Comparison of ENCODE assay signal across 20 mouse cellular contexts in genomic region chr1:157065819-157066730, GRCm38 (mm10). TPM values are rescaled to one million over a fixed set of nuclear protein-coding genes. Genes with fewer than 3 reads are reported as not detected.
DNase-seq lines count a peak whose midpoint lies in the region; ATAC-seq and TF ChIP-seq lines count a peak whose summit lies in the region.
"Had no signal": no experiment of that assay in that cellular context is flagged by ENCODE, and none has a peak within 500 bp of the region (broad histone marks: within the 10 kb centered on the region; RNA-seq: fewer than 3 reads in every experiment).

No protein-coding gene starts in this region.

- H3K9ac ChIP-seq in hindbrain, embryonic 16.5 days (ENCODE audit: low read depth, low read length): no peak overlapping the region
- H3K9ac ChIP-seq in hindbrain, embryonic 13.5 days: no peak overlapping the region
- no peak overlapping the region for H3K9ac ChIP-seq in embryonic facial prominence, embryonic 14.5 days (ENCODE audit: low read depth, low read length)
- H3K9ac ChIP-seq in limb, embryonic 14.5 days (ENCODE audit: low read depth, low read length, severe bottlenecking): no peak overlapping the region
- H3K9ac ChIP-seq: embryonic facial prominence, embryonic 13.5 days; hindbrain, embryonic 15.5 days; kidney, embryonic 15.5 days; liver, embryonic 12.5 days; stomach, embryonic 15.5 days had no signal

- H3K36me3 ChIP-seq in hindbrain, embryonic 16.5 days (ENCODE audit: control insufficient read depth, insufficient read depth, low read length): no peaks in the 10 kb centered on the region
- H3K36me3 ChIP-seq in hindbrain, embryonic 13.5 days: no peaks in the 10 kb centered on the region
- no peaks in the 10 kb centered on the region for H3K36me3 ChIP-seq in embryonic facial prominence, embryonic 14.5 days (ENCODE audit: control insufficient read depth, insufficient read depth, low read length)
- H3K36me3 ChIP-seq in limb, embryonic 14.5 days (ENCODE audit: control insufficient read depth, insufficient read depth, low read length): no peaks in the 10 kb centered on the region
- H3K36me3 ChIP-seq: embryonic facial prominence, embryonic 13.5 days; hindbrain, embryonic 15.5 days; kidney, embryonic 15.5 days; liver, embryonic 12.5 days; stomach, embryonic 15.5 days had no signal

- DNase-seq in brain, embryonic 14.5 days (ENCODE audit: low read depth): peak; percentile 76
- DNase-seq in embryonic facial prominence, embryonic 14.5 days (ENCODE audit: low spot score): peak; percentile 68
- peak; percentile 28 for DNase-seq in limb, embryonic 14.5 days (ENCODE audit: low spot score)
- no peak for DNase-seq in gastrocnemius, postnatal 36 days
- DNase-seq in right cerebral cortex, postnatal 25 days: no peak
- DNase-seq: cerebellum, adult 11 months; cerebellum, postnatal 36 days; thymus, postnatal 25 days had no signal

- no peak overlapping the region for H3K4me2 ChIP-seq in hindbrain, embryonic 16.5 days (ENCODE audit: low read length)
- H3K4me2 ChIP-seq in hindbrain, embryonic 13.5 days: no peak overlapping the region
- H3K4me2 ChIP-seq in embryonic facial prominence, embryonic 14.5 days (ENCODE audit: low read depth, low read length): no peak overlapping the region
- no peak overlapping the region for H3K4me2 ChIP-seq in limb, embryonic 14.5 days (replicated peaks; ENCODE audit: low read depth, low read length, severe bottlenecking)
- H3K4me2 ChIP-seq: embryonic facial prominence, embryonic 13.5 days; hindbrain, embryonic 15.5 days; kidney, embryonic 15.5 days; liver, embryonic 12.5 days; stomach, embryonic 15.5 days had no signal

- H3K9me3 ChIP-seq in hindbrain, embryonic 16.5 days (ENCODE audit: control insufficient read depth, low read length): no peaks in the 10 kb centered on the region
- H3K9me3 ChIP-seq in hindbrain, embryonic 13.5 days: no peaks in the 10 kb centered on the region
- no peaks in the 10 kb centered on the region for H3K9me3 ChIP-seq in embryonic facial prominence, embryonic 14.5 days (ENCODE audit: control insufficient read depth, low read length)
- no peaks in the 10 kb centered on the region for H3K9me3 ChIP-seq in limb, embryonic 14.5 days (ENCODE audit: control insufficient read depth, low read length)
- H3K9me3 ChIP-seq: embryonic facial prominence, embryonic 13.5 days; hindbrain, embryonic 15.5 days; kidney, embryonic 15.5 days; liver, embryonic 12.5 days; megakaryocyte, embryonic 14.5 days; stomach, embryonic 15.5 days had no signal

- no peak for TF ChIP-seq POLR2A in brain, embryonic 14.5 days (IDR thresholded peaks at IDR 0.05; ENCODE audit: borderline replicate concordance, extremely low read depth, insufficient read depth, insufficient read length, poor library complexity, severe bottlenecking)
- no peak for TF ChIP-seq POLR2A in limb, embryonic 14.5 days (IDR thresholded peaks at IDR 0.05; ENCODE audit: borderline replicate concordance, extremely low read depth, insufficient read depth, insufficient read length)

- peak; percentile 48; the same call in 1 of the 2 replicates for ATAC-seq in hindbrain, embryonic 16.5 days
- ATAC-seq in hindbrain, embryonic 13.5 days (ENCODE audit: low FRiP score): no peak
- peak; percentile 64 for ATAC-seq in embryonic facial prominence, embryonic 14.5 days (ENCODE audit: low read depth)
- ATAC-seq in limb, embryonic 14.5 days (ENCODE audit: low FRiP score, low read depth): peak; percentile 45
- ATAC-seq: liver, embryonic 12.5 days had no signal

- 69% methylated on average over 12 of the region's 12 CpGs for WGBS in hindbrain, embryonic 16.5 days
- 76% methylated on average over 12 of the region's 12 CpGs for WGBS in hindbrain, embryonic 13.5 days
- WGBS in embryonic facial prominence, embryonic 14.5 days: 71% methylated on average over 12 of the region's 12 CpGs
- WGBS in limb, embryonic 14.5 days: 57% methylated on average over 12 of the region's 12 CpGs

- no peaks in the 10 kb centered on the region for H3K27me3 ChIP-seq in hindbrain, embryonic 16.5 days (replicated peaks; ENCODE audit: control insufficient read depth, insufficient read depth, low read length)
- no peaks in the 10 kb centered on the region for H3K27me3 ChIP-seq in hindbrain, embryonic 13.5 days
- no peaks in the 10 kb centered on the region for H3K27me3 ChIP-seq in embryonic facial prominence, embryonic 14.5 days (replicated peaks; ENCODE audit: control insufficient read depth, insufficient read depth, low read length)
- no peaks in the 10 kb centered on the region for H3K27me3 ChIP-seq in limb, embryonic 14.5 days (ENCODE audit: control insufficient read depth, insufficient read depth, low read length)
- H3K27me3 ChIP-seq: embryonic facial prominence, embryonic 13.5 days; hindbrain, embryonic 15.5 days; kidney, embryonic 15.5 days; liver, embryonic 12.5 days; megakaryocyte, embryonic 14.5 days; stomach, embryonic 15.5 days had no signal

- TF ChIP-seq CTCF in brain, embryonic 14.5 days (IDR thresholded peaks at IDR 0.05; ENCODE audit: borderline replicate concordance, extremely low read depth, insufficient read depth, insufficient read length): no peak

- H3K4me1 ChIP-seq in hindbrain, embryonic 16.5 days (ENCODE audit: control insufficient read depth, insufficient read depth, low read depth, low read length): peaks cover 12% of the 10 kb centered on the region
- peaks cover 27% of the 10 kb centered on the region for H3K4me1 ChIP-seq in hindbrain, embryonic 13.5 days (replicated peaks)
- 0 out of 2 replicates have a peak, but pooled peaks cover 5% of the 10 kb centered on the region for H3K4me1 ChIP-seq in embryonic facial prominence, embryonic 14.5 days (ENCODE audit: control insufficient read depth, insufficient read depth, low read length)
- 0 out of 2 replicates have a peak, but pooled peaks cover 3% of the 10 kb centered on the region for H3K4me1 ChIP-seq in limb, embryonic 14.5 days (ENCODE audit: control insufficient read depth, insufficient read depth, low read length)
- H3K4me1 ChIP-seq: liver, embryonic 12.5 days; stomach, embryonic 15.5 days had no signal

- H3K27ac ChIP-seq in hindbrain, embryonic 16.5 days (ENCODE audit: low read depth, low read length): no peak overlapping the region
- no peak overlapping the region for H3K27ac ChIP-seq in hindbrain, embryonic 13.5 days
- no peak overlapping the region for H3K27ac ChIP-seq in embryonic facial prominence, embryonic 14.5 days (replicated peaks; ENCODE audit: low read depth, low read length)
- H3K27ac ChIP-seq in limb, embryonic 14.5 days (replicated peaks; ENCODE audit: low read depth, low read length): no peak overlapping the region
- H3K27ac ChIP-seq: embryonic facial prominence, embryonic 13.5 days; hindbrain, embryonic 15.5 days; kidney, embryonic 15.5 days; liver, embryonic 12.5 days; stomach, embryonic 15.5 days had no signal

- intact Hi-C loops in gastrocnemius, postnatal 36 days (cut with DNase I): no loop called here

- no peak overlapping the region for H3K4me3 ChIP-seq in hindbrain, embryonic 16.5 days (ENCODE audit: low read length)
- H3K4me3 ChIP-seq in hindbrain, embryonic 13.5 days: no peak overlapping the region
- H3K4me3 ChIP-seq in embryonic facial prominence, embryonic 14.5 days (ENCODE audit: low read depth, low read length): no peak overlapping the region
- no peak overlapping the region for H3K4me3 ChIP-seq in limb, embryonic 14.5 days (replicated peaks; ENCODE audit: low read length)
- H3K4me3 ChIP-seq: embryonic facial prominence, embryonic 13.5 days; hindbrain, embryonic 15.5 days; kidney, embryonic 15.5 days; liver, embryonic 12.5 days; megakaryocyte, embryonic 14.5 days; stomach, embryonic 15.5 days had no signal

RNA-seq across cellular contexts. Expression of gene Tex35, which starts 42.4 kb away (rescaled TPM):
- polyA plus RNA-seq in hindbrain, embryonic 16.5 days (2015; fragmentation: Nextera tagmentation; extraction: Ambion mirVana): not detected in 2 replicates
- polyA plus RNA-seq in hindbrain, embryonic 13.5 days (2015; fragmentation: Nextera tagmentation; extraction: Ambion mirVana): not detected in 2 replicates
- 0.11 and 0.15 TPM in 2 replicates for polyA plus RNA-seq in brain, embryonic 14.5 days (2012; rRNA removed)
- not detected in 2 replicates for polyA plus RNA-seq in embryonic facial prominence, embryonic 14.5 days (2014; fragmentation: Nextera tagmentation; extraction: Ambion mirVana)
- polyA plus RNA-seq in limb, embryonic 14.5 days (2012; rRNA removed): not detected in 2 replicates
- polyA plus RNA-seq in limb, embryonic 14.5 days (2014; fragmentation: Nextera tagmentation; extraction: Ambion mirVana): not detected in 2 replicates
- total RNA-seq in gastrocnemius, postnatal 36 days (2021): not detected
- total RNA-seq: adrenal gland, postnatal 4 days; layer of hippocampus, adult 18-20 months; left cerebral cortex, adult 18-20 months had no signal
- polyA plus RNA-seq: embryonic facial prominence, embryonic 13.5 days; hindbrain, embryonic 15.5 days; kidney, embryonic 15.5 days; liver, embryonic 12.5 days; small intestine, adult 2 months; stomach, embryonic 15.5 days had no signal

Comparison
In these comparisons a context has a peak if more than half of its experiments do, and no peak if none do; other contexts are left out.
1. DNase-seq: peak in brain, embryonic 14.5 days (single experiment), embryonic facial prominence, embryonic 14.5 days (single experiment) and limb, embryonic 14.5 days (single experiment); none in gastrocnemius, postnatal 36 days (0 of 2) and right cerebral cortex, postnatal 25 days (single experiment).